Mouse (Mus musculus) erythroblast, embryonic 14.5 days (primary cell): ENCODE data around the gene Fmnl1.

Source experiments
- GATA1 ChIP-seq: IDR thresholded peaks from 2 replicates; pipeline ENCODE4 v1.6.1; 2012; ENCODE audit warnings: low read length, inconsistent platforms, mixed read lengths
- TAL1 ChIP-seq: IDR thresholded peaks from 3 replicates; pipeline ENCODE4 v1.6.1; 2012; ENCODE audit warnings: low read length, inconsistent platforms, mixed read lengths

- no peak for TF ChIP-seq TAL1
- no peak for TF ChIP-seq GATA1
Observed at GRCm38 (mm10) chr11:103206203-103206602, 35.3 kb downstream of the Fmnl1 start.
